16 mouse cellular contexts compared by ENCODE assay signal in genomic region chr3:144142939-144143338, GRCm38 (mm10).
"Had no signal": no experiment of that assay in that cellular context is flagged by ENCODE, and none has a peak within 500 bp of the region (broad histone marks: within the 10 kb centered on the region; RNA-seq: fewer than 3 reads in every experiment).

No protein-coding gene starts in this region.

- H3K9ac ChIP-seq: lung, embryonic 15.5 days; midbrain, embryonic 13.5 days; midbrain, embryonic 15.5 days; neural tube, embryonic 12.5 days; stomach, embryonic 15.5 days had no signal

- H3K27me3 ChIP-seq: lung, embryonic 15.5 days; megakaryocyte, embryonic 14.5 days; midbrain, embryonic 13.5 days; midbrain, embryonic 15.5 days; neural tube, embryonic 12.5 days; stomach, embryonic 15.5 days had no signal

- H3K27ac ChIP-seq: lung, embryonic 15.5 days; macrophage; midbrain, embryonic 13.5 days; midbrain, embryonic 15.5 days; neural tube, embryonic 12.5 days; stomach, embryonic 15.5 days; stomach, postnatal 0 days had no signal

- H3K9me3 ChIP-seq: lung, embryonic 15.5 days; midbrain, embryonic 13.5 days; midbrain, embryonic 15.5 days; neural tube, embryonic 12.5 days; stomach, embryonic 15.5 days had no signal

- H3K36me3 ChIP-seq: lung, embryonic 15.5 days; midbrain, embryonic 13.5 days; midbrain, embryonic 15.5 days; neural tube, embryonic 12.5 days; stomach, embryonic 15.5 days had no signal

- ATAC-seq: lung, postnatal 0 days; midbrain, embryonic 13.5 days; midbrain, embryonic 15.5 days had no signal

- H3K4me2 ChIP-seq: lung, embryonic 15.5 days; midbrain, embryonic 11.5 days; midbrain, embryonic 13.5 days; midbrain, embryonic 15.5 days; neural tube, embryonic 12.5 days; stomach, embryonic 15.5 days had no signal

- DNase-seq: lung, adult 2 months; lung, postnatal 14 days; lung, postnatal 36 days; right cerebral cortex, postnatal 14 days; thymus, postnatal 14 days; thymus, postnatal 36 days had no signal

- H3K4me3 ChIP-seq: lung, embryonic 15.5 days; megakaryocyte, embryonic 14.5 days; midbrain, embryonic 13.5 days; midbrain, embryonic 15.5 days; neural tube, embryonic 12.5 days; stomach, embryonic 15.5 days had no signal

- H3K4me1 ChIP-seq: lung, embryonic 15.5 days; megakaryocyte, embryonic 14.5 days; midbrain, embryonic 13.5 days; midbrain, embryonic 15.5 days; neural tube, embryonic 12.5 days; stomach, embryonic 15.5 days had no signal
